Mouse (Mus musculus): ENCODE measurements around the gene Kcnc4.
A peak's percentile ranks its signal among the peaks of the same experiment; 100 is the strongest.

The Kcnc4 gene

DNA sequence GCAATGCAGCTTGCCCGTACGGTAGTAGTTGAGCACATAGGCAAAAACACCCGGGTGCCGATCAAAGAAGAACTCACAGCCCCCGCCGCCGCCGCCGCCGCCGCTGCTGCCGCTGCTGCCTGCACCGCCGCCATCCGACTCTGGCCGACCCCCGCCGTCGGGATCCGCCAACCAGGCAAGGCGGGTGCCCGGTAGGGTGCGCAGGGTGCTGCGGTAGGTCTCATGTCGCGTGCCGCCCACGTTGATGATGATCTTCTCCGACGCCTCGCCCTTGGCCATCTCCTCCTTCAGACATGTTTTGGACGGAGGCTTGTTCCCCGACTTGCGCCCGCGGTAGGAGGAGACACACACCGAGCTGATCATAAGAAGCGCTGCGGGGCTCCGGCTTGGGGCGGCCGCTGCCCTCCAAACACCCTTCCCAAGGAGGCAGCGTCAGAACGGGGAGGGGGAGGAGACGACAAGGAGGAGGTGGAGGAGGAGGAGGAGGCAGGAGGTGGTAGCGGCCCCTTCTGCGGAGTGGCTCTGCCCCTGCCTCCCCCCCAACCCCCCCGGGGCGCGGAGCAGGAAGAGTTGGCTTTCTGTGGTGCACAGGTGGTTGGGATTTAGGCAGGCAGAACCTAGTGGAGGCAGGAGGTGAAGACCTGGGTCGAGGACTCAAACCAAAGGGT, 690 bp downstream of the Kcnc4 start:
- DNase-seq (ENCODE audit: low read depth, low spot score): peak; percentile 84

DNA sequence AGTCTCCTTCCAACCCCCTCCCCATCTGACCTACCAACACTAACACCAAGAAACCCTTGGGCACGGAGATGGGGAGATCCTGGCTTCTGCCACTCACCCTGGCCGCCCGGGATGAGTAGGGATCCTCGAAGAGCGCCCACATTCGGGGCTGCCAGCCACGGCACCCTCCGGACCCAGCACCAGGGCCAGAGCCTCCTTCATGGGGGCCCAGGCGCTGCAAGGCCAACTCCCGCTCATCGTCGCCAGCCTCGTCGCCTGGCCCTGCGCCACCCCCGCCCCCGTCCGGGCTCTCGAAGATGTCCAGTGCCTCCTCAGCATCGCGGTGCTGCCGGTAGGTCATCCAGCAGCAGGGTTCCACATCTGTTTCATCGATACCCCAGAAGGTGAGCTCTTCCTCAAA, 1.2 kb downstream of the Kcnc4 start:
- no peak for DNase-seq (ENCODE audit: low read depth, low spot score)

DNA sequence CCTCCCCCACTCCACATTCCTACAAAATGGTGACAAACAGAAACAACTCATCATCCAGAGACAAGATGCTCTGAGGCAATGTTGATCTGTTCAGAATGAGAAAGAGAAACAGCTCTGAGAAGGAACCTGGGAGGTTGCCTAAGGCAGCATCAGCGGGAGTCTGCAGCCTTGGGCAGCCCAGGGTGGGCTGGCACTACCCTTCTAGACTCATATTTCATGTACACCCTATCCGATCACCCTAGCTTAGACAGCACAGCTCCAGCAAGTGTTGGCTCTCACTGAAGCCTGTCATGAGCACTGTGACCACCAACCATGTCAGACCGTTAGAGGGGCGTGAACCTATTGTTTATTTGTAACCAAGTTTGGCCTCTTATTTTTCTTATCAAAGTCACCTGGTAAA, 5.1 kb downstream of the Kcnc4 start:
- no peak for DNase-seq (ENCODE audit: low read depth, low spot score)

DNA sequence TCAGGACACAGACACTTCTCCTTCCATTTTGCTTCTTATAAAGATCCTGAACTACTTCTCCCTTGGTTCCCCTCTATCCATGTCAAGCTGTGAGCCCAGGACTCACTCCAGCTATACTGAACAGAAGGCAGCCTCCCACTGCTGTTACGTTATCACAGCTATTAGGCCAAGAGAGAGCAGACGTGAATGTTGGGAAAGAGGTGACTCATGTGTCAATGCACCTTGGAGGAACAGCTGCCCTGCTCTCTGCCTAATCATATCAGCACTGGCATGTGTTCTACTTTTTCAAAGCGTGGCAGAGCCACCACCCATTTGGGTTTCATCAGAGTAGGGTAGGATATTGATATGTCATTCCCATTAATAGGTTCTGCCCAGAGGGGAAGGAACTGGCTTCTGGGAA, 12.5 kb downstream of the Kcnc4 start:
- no peak for DNase-seq (ENCODE audit: low read depth, low spot score)

DNA sequence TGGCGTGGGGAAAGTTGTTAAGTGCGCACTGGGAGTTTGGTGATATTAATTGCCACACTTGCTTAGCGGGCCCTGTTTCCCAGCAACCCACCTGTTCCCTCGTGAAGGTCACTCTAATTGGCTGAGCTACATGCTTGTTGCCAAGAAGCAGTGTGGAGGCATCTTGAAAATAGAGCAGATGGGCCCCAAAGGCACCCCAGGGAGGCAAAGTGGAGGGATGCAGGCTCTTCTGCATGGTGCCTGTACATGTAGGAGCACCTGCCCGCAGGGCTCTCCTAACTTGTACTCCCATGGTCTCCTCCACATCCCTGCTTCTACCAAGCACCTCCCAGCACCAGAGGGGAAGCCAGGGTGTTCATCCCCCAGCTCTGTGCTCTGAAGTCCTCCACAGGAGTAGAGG, 15.5 kb downstream of the Kcnc4 start:
- no peak for DNase-seq (ENCODE audit: low read depth, low spot score)

DNA sequence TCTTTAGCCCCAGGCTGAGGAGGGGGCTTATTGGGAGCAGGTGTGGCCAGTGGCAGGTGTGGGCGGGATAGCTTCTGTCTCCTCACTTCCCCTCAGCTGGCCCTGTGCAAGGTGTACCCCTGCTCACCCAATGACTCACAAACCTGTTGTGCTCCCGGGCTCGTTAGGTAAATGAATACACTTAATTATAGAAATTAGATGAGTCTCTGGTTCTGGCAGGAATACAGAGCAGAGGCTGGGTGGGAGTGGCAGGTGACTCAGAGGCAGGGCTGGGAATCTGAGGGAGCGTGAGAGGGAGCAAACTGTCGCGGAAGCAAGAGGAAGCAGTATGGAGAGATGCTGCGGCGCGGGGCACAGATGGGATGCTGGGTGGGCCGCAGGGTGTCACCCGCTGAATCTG, 17.2 kb downstream of the Kcnc4 start:
- no peak for DNase-seq (ENCODE audit: low read depth, low spot score)

DNA sequence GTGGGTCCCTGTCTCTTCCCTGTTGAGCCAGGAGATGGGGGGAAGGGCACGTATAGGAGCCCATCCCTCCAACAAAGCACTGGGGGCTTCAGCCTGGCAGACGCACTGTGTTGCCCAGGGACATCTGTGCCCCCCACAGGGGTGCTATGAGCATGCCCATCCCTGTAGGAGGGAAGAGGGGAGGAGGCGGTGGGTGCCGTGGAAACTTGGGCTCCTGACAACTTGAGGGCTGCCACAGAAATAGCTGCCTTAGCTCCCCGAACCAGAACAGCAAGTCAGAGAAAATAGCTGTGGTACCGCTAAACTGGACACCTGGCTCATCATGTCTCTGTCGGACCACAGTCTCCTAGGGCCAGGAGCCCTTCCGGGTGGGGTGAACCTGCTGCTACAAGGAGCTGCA, 18.0 kb downstream of the Kcnc4 start:
- DNase-seq (ENCODE audit: low read depth, low spot score): no peak

DNA sequence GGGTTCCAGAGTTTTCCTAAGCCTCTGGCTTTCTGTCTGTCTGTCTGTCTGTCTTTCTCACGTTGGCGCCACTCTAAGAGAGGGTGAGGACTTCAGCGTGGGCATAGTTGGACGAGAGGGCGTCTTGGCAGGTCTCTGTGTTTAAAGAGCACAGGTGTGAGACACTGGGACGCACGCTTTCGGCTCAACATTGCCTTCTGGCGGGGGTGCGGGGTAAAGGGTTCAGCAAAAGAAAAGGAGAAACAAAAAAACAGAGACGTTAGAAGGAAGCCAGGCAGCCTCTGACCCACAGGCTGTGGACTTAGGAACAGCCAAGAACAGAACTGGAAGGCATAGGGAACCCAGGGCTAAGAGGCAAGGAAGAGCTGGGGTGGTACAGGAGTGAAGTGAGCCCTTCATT, 20.1 kb downstream of the Kcnc4 start:
- DNase-seq (ENCODE audit: low read depth, low spot score): no peak

DNA sequence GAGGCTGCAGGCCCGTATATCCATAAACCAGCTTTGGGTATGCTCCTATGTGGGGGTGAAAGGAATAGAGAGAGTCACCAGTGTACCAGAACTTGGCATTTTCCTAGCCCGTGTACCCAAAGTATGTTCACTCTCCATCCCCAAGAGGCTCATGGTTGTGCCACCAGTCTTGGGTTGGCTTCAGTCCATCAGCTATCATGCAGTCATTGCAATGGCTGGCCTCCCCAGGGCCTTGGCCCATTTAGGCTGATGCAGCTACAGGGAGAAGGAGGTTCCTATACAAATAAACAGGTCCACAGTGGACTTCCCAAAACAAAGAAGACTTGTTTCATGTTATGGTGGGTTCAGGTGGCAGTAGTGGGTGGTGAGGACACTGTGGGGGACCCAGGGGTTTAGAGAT, 21.7 kb downstream of the Kcnc4 start:
- DNase-seq (ENCODE audit: low read depth, low spot score): no peak

DNA sequence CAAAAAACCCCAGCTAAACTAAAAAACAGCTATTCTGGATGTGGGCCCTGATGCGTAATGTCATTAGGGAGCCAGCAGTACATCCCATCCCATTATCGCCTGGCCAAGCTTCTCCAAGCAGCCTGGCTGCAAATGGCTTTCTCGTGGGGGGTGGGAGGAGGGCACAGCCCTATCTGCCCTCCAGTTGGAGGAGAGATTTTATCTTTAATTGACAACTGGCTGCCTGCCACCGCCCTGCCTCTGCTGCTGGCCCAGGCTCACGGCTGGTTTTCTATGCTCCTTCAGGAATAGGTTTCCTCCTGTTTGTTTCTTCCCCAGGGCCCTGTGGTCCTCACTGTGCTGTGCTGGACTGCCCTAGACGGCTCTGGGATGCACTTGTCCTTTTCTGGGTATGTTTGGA, 22.9 kb downstream of the Kcnc4 start:
- DNase-seq (ENCODE audit: low read depth, low spot score): no peak

DNA sequence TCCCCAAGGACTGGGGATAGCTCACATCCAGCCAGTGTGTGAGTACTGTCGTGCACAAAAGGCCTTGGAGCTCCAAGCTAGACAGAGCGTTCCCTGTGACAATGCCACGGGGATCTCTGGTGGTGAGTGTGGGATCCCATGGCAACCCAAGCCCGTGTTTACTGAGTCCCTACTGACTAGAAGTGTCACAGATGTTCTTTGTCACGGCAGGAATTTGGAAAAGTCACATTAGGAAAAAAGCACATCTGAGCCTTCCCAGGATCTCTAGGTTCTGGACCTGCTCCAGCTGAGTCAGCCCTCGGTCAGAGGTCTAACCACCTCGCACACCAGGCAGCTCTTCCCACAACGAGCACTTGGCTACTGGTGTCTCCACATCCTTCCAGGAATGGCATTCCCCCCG, 25.7 kb downstream of the Kcnc4 start:
- no peak for DNase-seq (ENCODE audit: low read depth, low spot score)

DNA sequence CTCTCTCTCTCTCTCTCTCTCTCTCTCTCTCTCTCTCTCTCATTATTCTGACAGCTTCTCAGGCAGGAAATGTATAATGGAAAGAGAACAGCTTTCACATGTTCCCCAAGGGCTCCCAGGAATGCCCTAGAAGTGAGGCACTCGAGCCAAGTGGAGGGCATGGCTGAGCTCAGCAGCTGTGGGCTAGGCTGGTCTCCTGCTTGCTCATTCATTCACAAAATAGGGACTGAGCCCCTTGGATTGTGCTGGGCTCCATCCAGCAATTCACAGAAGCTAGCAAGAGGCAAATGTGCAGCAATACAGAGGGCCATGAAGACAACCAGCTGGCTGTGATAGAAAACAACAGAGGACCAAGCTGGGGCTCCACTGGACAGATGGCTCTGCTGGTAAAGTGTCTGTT, 28.1 kb downstream of the Kcnc4 start:
- no peak for DNase-seq (ENCODE audit: low read depth, low spot score)

DNA sequence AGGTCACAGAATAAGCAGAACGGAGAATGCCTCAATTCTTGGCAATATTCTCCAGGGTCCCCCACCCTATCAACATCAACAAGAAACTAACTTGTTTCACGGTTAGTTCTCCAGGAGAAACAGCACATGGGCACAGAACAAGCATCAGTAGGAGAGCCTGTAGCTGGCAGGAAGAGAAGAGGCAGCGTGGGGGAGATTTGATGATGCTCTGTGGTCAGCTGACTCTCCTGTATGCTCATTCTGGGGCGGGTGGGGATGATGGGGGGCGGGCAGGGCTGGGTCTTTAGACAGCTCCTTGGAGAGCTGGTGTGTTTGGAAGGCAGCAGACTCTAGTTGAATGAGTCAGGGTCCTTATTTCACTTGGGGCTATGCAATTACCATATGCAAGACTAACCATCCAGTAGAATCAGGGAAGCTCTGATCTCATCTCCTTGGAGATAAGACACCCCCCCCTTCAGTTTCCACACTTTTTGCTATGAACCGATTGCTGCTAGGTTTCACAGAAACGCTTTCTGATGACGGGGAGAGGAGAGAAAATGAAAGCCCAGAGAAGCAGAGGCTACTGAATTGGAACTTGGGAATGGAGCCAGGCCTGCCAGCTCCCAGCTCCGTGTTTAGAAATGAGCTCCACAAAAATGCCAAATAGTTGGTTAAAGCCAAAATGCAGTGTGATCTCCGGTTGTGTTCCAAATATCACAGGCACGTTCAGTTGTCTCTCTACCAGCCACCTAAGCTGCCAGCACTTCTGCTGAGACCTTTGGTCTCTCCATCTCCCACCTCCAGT, 34.9 kb downstream of the Kcnc4 start:
- no peak for DNase-seq (ENCODE audit: low read depth, low spot score)

DNA sequence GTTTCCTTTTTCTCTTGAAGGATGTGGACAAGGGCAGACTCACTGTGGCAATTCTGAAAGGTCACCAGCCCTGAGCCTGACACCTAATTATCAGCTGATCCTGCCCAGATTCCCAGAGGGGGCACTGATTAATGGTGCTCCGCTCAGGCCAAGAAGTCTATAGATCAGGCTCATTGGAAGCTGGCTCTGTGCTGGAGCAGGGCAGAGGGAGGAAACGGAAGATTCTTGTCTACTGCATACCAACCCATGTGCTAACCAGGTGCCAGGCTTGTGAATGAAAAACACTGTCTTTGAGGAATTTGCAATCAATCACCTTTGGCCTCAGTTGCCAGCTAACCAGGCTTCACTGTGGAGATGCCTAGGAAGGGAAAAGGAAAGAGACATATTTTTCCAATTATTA, 39.2 kb downstream of the Kcnc4 start:
- no peak for DNase-seq (ENCODE audit: low read depth, low spot score)

DNA sequence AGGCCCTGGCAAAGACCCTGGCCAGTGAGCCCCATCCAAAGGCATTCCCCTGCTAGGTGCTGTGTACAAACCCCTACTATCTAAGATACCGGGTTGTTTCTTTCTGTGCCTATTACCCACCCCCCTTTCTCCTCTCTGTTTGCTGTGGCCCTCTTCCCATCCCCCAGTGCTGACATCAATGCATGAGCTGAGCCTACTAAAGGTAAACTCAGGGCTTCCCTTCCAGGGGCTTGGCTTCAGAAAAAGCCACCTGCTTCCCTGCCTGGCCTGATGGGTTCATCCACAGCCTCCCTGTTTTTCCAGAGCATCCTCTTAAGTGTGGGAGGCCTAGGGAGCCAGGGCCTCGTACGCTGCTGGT, 42.1 kb downstream of the Kcnc4 start:
- no peak for DNase-seq (ENCODE audit: low read depth, low spot score)

DNA sequence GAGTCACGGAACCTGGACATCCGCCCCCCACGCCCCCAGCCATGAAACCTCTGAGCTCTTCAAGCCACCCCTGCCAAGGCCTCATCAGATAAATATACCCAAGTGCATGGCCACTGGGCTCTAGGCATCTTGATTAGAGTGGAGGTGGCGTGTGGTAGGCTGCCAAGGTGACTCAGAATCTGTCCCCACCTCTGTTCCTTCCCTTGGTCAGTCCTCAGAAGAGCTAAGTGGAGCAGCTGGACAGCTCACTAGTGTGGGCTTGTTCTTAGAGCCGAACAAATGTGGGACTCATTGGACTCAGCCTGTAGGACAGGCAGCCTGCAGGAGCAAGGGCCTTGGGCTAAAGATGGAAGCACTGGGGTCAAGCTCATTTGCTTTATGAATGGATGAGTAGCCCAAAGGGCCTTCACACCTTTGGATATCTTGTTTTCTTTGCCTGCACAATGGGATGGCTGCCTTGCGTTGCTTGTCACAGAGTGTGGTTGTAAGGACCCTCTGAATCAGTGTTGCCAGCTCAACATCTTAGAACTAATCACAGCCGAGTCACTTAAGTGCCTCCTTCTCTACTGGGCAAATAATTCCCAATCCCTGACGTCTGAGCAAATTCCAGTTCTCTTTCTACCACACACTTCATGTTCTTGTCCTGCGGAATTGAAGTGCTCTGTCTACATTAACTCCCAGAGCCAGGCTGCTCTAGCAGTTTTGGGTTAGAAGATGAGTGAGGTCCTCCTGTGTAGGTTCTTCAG, 42.6 kb downstream of the Kcnc4 start:
- DNase-seq (ENCODE audit: low read depth, low spot score): no peak

DNA sequence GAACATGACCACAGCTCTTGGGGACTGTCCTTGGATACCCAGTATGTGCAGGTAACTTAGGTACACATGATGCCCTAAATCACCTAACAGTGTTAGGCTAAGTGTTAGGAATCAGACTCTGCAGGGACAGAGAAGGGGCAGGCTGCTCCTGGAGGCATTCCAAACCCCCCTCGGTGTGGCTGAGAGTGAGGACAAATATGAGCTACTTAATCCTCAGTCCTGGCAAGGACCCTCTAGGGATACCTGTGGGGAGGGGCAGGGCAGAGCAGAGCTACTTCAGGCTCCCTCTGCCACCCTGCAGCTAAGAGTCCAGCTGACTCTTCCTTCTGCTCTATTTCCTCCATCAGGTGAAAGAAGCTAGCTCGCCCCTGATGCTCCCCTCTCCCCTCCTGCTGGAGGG, 46.3 kb downstream of the Kcnc4 start:
- DNase-seq (ENCODE audit: low read depth, low spot score): no peak

DNA sequence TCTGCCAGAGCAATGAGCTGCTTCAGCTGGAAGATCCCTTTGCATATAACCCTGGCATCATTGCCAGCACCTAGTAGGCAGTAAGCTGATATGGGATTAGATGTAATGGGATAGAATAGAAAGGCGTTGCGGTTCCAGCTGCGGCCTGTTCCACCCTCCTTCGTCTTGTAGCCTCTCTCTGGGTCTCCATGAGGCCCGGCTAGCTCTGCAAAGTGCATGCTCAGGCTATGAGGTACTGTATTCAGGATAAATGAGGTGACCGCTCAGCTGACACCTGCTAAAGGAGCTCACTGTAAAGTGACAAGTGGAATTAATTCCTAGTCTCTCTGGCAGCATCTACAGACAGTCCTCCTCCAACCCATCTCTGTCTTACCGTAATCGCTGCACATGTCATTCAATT, 46.8 kb downstream of the Kcnc4 start:
- no peak for DNase-seq (ENCODE audit: low read depth, low spot score)

DNA sequence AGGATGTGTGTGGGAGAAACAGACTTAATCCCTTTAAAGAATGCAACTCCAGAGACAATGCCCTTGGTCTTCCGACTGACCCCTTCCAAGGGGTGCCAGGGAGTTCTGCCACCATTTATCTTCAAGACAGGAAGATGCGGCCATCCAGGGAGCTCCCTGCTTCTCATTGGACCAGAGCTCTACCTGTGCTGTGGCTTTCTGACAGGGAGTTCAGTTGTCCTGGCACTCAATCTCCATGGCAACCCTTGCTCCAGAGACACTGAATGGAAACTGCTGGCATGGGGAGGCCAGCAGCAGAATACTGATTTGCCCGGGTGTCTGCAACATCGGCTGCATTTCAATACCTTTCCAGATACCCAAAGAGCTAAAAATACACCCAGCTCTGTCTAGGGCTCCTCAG, 47.7 kb downstream of the Kcnc4 start:
- no peak for DNase-seq (ENCODE audit: low read depth, low spot score)

DNA sequence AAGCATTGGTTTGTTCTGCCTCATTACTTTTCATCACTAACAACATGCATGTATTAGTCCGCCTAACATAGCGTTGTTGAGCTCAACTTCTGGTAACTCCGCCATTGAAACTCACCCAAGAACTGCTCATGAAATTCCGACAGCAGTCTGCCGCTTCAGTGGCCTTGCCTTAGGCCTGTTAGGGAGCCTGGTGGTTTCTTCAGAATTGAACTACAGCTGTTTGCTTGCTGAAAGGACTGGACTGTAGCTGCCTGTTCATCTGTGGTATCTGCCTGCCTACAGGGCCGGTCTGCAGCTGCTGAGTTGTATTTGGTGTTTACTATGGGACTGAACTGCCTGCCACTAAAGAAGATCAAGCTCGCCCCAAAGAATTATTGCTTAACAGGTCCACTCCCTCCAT, 58.0 kb downstream of the Kcnc4 start:
- DNase-seq (ENCODE audit: low read depth, low spot score): no peak

DNA sequence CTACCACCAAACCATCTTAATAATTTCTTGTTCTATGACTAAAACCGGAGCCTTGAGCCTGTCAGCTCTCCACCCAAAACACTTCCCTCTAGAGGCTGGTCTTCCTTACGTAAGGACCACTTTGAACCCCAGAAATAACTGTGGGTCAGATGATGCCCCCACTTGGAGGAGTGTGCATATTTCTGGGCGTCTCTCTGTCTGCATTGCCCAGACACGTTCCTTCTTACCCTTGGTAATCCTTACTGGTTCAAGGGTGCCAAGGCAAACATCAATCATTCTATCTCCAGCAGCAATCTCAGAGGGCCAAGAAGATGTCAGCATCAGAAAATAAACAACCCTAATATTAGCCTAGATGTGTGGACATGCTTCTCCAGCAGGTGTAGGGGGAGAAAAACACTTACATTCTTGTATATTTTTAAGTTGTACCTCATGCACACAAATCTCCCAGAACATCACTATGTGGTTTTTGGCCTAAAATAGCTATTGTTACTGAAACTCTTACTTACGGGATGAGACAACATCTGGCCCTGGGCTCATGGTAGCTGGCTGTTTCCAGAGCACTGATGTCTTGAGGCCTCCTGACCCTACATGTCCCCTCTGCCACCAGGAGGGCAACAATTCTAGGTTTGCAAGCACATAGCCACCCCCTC, 59.2 kb downstream of the Kcnc4 start:
- DNase-seq (ENCODE audit: low read depth, low spot score): no peak

DNA sequence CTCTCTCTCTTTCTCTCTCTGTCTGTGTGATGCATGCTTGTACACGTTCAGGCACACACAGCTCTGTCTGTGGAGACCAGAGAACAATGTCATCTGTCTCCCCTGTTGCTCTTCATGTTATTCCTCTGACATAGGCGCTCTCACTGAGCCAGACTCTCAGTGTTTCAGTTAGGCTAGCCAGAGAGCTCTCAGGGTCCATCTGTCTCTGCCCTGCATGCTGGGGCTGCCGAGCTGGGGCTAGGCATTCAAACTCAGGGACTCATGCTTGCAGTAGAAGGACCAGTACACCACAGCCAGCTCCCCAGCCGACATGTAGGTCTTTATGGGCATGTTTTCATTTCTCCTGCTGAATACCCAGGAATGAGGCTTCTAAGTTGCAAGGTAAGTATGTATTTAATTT, 68.2 kb downstream of the Kcnc4 start:
- DNase-seq (ENCODE audit: low read depth, low spot score): no peak
